Mouse (Mus musculus) liver (tissue): ENCODE measurements at regions not wholly inside any gene's neighbourhood (a gene's known extent, or its start where the extent isn't known, plus 50 kb on each side); places are given as distances from the start of the nearest gene placed in this dataset.
A peak's percentile ranks its signal among the peaks of the same experiment; 100 is the strongest.

Source experiments
- DNase-seq: peaks from one replicate; pipeline ENCODE4 v3.0.0-alpha.2; 2020; ENCODE audit warnings: mixed read lengths

DNA sequence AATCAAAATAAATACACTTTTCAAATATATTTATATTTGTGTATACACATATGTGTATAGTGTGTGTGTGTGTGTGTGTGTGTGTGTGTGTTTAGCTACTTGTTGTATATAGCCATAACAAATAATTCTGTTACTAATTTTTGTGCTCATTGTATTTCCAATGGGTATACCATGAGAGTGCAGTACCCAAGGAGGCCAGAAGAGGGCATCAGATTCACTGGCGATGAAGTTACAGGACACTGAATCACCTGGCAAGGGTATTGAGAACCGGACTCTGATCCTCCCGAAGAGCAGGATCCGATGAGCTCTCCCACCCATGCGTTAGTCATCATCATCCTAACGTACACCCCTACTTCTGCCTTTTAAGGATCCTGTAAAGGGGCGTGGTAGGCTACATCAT is 249.3 kb upstream of the Rpl38 start:
- DNase-seq = peak; percentile 28

DNA sequence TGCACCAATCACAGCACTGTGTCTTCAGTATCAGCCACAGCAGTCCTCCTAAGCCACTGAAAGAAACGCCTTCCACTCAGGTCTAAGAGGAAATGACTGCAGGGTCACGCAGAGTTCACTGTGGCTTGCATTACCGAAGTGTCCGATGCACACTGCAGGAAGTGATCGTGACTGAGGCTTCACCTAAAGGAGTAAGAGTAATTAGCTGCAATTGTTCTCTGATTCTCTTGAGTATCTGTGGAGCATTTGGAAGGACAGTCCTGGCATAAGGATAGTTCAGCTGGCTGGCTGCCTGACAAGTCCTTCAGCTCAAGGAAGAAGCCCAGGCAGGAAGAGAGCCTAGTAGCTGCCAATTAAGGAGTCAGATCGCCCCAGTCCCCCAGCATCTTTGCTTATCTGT is 252.2 kb upstream of the Rpl38 start:
- no peak for DNase-seq

DNA sequence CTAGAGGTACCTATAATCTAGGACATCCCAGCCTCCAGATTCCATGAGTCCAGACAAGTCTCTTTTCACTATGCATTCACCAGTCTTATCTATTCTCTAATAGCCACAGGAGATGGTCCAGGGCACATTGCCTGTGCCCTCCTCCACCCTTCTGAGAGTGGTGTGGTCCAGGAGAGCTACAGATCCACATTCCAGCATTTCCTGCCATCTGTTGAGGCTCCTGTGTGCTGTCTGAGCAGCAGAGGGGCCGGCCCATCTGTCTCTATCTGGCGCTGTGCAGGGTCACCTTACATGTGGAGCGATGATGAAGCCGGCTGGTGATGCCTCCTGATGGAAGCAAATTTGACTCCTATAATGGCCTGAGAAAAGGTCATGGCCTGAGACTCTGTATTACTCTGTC is 263.9 kb upstream of the Rpl38 start:
- no peak for DNase-seq

DNA sequence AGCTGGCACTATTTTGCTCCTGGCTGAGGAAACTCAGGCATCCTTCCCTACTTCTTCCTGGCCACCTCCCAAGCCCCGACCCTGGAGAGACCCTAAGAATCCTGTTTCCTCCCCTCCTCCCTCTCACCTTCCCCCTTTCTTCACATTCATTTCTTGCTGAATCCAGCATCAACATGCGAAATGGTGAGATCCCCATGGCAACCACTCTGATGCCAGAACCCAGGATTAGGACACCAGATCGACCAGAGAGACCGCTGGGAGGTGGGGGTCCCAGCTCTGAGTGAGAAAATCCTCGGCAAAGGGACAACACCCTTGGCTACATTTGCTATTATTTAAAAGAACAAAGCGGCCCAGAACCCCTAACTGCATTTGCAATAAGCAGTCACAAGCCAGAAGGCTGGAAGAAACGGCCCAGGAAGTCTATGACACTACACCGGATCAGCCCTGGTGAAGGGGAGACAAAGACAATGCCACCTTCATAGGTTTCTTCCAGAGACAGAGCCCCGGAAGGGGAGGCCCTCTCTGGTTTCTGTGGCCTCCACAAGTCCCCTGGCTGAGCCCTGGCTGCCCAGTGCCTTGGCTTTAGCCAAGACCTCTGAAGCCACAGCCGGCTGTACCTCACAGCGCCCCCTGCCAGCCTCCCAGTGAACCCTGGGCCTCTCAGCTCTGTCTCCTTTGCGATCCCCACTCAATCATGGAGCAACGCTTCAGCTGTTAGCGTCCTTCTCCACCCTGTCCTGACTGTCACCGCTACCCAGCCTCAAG is 265.6 kb upstream of the Rpl38 start:
- peak; percentile 28 for DNase-seq

DNA sequence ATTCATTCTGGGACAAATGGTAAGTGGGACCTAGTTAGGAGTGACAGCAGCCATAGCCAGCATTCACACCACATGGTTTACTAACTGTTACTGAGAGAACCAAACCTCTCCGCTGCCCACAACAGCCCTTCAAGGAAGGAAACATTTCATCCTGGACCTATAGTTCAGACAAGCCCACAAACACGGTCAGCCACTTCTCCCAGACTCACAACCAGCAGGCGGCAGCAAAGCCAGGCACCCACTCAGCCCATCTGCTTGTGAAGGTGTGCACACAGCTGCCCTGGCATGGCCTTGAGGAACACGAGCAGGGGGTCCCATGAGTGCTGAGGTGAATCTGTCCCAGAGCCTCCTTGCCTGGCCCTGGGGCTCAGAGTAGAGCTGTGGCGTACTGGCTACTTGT is 267.6 kb upstream of the Rpl38 start:
- DNase-seq = no peak

DNA sequence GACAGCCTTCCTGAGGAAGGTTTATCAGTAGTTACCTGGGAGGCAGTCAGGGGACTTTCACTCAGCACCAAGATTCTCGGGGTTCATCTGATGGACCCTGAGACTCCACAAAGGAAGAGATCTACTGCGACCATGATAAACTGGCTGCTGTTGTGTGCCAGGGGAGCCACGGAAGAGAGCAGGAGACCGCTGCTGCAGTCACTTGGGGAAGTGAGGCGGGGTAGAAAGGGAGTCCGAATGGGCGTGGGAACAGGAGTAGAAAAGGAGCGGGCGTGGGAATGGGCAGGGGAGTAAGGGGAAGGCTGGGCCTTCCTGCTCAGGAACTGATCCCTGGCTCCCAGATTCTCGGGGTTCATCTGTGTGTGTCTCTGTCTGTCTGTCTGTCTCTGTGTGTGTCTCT is 276.2 kb upstream of the Rpl38 start:
- DNase-seq = no peak

DNA sequence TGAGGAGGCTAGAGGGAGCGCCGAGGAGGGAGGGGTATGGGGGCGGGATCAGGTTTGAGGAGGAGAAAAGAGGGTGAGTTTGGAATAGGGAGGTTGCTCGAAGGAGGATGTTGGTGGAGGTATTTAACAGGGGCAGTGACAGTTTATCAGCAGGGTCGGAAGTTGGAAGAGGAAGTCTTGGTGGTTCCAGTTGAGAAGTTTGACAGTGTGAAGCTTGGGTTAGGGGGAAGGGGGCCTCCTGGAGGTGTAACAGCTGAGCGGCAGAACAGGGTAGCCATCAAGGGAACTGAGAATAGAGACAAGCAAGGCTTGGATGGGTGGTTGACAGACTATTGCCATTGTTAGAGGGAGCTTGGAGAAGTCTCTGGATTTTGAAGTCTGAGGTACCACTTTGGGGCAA is 276.8 kb upstream of the Rpl38 start:
- no peak for DNase-seq

DNA sequence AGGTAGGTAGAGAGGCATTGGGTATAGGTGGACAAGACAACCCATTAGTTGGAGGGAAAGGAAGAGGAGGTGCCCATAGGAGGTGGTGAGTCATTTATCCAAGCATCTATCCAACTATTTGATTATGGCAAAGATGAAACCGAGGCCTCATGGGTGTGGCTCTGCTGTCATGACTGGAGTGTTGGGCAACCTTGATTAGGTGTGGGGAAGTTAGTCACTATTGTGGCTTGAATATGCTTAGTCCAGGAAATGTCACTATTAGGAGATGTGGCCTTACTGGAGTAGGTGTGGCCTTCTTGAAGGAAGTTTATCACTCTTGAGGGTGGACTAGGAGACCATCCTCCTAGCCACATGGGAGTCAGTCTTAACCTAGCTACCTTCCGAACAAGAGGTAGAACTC is 281.2 kb upstream of the Rpl38 start:
- DNase-seq = no peak

DNA sequence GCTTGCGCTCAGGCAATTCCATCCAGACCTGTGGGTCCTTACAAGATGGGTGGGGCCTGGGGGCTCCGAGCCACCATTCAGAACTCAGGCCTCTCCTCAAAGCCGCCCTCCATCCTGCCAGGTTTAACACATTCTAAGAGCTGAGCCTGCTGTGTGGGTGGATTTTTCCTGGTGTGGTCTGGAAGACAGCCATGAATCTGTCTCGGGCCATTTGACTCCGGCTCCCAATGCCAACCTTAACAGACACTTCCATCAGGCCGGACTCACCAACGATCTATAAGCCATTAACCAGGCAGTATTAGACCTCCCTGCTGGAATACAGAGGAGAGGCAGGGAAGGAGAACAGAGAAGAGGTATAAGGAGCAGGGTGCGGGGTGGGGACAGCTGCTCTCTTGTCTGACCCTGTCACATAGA is 288.9 kb upstream of the Rpl38 start:
- no peak for DNase-seq

DNA sequence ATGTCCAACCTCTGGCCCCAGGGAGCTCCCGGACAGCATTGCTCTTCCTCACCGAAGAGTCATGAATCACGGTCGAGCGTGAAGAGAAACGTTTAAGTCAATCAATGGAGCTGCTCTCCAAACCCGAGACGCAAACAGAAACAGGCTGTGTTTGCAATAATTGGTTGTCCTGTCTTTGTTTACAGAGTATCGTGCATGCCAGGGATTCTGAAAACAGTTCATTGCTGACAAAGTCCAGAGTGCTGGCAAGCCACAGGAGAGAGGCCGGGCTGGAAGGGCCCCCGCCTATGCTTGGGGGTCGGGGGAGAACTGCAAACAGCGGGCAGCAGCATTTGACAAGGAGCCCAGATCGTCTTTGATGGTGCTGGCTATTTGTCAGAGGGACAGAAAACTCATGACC is 292.4 kb upstream of the Rpl38 start:
- DNase-seq = no peak

DNA sequence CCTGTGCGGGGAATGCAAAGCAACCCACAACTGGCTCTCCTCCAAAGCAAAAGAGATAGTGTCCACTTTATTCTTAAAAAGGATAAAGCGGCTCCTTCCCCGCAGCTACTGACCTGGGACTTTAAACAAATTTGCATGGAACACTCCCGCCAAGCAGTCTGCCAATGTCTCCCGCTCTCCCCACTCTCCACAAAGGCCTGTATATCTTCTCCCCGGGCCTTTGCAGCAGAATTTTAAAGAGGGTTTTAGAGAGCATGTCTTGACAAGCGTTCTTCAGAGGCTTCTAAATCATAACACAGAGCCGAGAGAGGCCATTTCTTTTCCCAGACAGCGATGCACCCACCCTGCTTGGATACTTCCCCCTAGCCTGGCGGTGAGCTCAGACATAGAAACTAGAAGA is 297.6 kb upstream of the Rpl38 start:
- no peak for DNase-seq

DNA sequence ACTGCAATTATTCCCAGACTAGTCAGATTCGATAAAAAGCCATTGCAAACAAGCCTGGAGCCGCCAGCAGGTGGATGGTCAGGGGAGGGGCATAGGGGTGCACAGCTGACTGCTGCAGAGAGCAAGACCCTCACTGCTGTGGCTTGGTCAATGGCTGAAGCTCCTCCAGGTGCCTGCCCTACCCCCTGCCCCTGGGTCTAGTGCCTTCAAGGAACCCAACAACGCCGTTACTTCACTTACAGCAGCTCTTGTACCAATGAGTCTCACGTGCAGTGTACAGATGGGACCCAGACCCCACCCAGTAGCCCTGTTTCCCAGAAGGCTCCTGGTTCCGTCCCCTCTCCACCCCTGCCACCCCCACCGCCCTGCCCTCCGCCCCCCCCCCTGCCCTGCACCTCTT is 300.5 kb upstream of the Rpl38 start:
- DNase-seq = no peak

DNA sequence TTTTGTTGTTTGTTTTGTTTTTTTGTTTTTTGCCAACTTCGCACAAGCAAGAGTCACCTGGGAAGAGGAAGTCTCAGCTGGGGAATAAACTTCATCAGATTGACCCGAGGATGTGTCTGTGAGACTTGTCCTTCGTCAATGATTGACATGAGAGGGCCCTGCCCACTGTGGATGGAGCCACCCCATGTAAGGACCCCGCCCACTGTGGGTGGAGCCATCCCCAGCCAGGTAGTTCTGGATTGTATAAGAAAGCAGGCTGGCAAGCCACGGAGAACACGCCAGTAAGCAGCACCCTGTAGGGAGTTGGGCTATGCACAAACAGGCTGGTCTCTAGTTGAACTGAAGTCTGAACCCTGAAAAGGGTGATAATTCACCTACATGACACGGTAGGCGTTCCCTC is 294.1 kb upstream of the Sdk2 start:
- no peak for DNase-seq

DNA sequence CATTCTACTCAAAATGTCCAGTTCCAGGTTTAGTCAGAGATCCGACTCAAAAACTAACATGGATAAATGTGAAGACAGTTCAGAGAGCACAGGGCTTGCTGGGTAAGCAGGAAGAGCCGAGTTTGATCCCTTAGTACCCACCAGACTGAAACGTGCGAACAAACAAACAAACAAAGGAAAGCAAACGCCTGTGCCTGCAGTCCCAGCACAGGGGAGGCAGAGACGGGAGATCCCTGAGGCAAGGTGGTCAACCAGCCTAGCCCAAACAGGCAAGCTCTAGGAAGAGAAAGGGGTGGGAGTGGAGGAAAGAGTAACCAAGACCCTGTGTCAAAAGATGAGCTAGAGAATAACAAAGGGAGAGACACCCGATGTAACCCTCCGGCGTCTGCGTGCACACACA is 293.5 kb upstream of the Sdk2 start:
- DNase-seq = no peak

DNA sequence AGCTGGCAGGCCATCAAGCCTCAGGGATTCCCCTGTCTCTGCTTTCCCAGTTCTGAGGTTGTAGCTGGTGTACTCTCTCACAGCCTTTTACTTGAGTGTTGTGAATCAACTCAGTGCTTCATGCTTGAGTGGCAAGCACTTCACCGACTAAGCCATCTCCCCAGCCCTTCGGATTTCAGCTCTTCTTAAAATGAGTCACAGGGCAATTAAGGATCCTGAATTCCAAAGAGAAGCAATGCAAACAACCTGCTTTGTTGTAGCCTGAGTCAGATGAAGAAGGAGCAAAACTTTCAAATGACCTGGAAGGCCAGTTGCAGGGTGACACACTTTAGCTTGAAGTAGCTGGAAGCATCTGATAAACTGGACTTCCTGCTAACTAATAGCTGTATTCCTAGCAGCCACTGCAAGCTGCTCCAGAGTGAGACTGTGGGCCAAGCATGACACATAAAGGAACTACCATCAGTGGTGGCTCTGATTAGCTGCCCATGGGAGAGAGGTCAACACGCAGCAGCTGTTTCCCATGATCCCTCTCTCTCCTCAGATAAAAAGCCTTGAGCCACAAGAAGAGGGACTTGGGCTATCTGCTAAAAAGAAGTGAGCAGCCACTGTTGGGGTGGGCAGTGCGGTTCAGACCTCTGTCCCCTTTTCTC is 285.4 kb upstream of the Sdk2 start:
- DNase-seq = no peak

DNA sequence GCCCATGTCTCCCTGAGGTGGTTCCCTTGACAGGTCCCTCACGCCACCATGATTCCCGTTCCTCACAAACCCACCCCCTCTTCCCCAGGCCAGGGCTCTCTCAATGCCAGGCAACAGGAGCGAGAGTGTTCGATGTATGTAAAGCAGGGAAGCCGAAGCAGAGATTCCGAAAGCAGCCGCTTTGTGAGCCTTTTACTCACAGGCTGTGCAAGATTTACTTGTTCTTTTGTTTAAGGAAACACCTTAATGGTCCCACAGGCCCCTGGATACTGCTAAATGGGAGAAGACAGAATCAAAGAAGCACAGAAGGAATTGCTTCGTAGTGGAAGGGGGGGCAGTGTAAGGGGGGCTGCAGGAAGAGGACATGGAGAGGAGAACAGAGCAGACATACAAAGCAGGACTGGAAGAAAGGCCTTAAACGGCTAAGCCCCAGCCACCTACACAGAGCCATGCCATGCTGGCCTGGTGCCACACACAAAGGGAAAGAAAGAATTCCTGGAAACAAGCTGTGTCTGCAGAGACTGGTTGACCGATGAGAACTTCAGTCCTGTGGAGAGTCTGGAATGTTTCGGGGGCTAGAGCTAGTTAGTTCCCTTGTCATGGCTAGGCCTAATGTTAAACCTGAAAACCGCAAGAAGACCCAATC is 270.1 kb upstream of the Sdk2 start:
- DNase-seq = no peak

DNA sequence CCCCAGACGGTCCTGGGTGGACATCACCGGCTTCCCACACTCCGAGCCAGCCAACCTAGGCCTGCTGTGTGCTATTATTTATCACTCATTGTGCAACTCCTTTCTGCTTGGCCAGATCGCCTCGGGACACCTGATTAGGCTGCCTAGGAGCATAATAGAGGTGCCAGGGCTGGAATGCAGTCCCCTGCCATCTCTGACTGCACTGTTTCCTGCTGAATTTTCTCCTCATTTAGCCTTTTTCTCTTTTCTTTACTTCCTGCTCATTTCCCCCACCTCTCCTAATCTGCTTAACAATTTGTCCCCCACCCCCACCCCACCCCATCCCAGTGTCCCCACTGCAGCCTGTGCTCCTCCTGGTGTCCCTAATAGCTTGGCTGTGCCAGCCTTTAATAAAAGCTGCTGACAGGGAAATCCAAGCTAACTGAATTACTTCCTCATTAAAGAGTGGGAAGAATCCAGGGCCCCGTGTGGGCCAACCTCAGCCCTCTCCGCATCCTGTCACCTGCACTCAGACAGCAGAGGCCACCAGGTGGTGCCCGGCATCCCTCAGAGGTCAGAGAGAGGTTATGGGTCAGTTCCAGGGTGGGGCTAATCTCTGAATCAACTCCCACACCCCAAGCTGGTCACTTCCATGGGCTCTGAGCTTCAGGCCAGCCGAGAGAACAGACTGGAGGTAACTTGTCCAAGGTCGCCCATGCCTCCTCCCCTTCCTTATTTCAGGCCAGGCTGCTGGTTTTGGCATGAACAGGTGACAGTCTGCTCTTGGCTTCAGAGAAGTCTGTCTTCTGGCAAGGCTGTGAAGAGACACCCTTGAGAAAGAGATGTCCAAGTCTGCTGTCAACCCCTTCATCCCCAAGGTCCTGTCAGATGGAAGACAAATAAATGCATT is 269.3 kb upstream of the Sdk2 start:
- DNase-seq = no peak

DNA sequence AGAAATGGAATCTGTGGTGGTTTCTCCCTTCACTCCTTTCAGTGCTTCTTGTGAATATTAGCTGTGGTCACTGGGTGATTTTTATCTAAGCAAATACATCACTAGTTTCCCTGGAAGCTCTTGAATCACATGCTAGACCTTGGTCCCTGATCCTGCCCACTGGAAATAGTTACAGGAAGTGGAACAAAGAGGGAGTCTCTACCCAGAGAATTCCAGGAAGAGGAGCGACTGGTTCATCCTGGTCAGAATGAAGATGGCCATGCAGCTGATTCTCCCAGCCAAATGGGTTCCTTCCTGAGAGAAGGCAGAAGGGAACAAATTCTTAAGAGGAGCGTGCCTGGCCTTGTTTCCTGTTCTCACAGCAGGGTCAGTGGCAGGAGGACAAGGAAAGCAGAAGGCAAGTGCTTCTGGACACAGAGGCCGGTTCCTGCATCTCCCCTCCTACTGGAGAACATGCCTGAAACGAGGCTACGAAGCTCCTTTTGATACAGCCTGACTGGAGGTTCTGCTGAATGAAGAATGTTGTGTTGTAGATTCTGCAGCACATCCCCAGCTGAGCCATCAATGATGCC is 264.8 kb upstream of the Sdk2 start:
- no peak for DNase-seq

DNA sequence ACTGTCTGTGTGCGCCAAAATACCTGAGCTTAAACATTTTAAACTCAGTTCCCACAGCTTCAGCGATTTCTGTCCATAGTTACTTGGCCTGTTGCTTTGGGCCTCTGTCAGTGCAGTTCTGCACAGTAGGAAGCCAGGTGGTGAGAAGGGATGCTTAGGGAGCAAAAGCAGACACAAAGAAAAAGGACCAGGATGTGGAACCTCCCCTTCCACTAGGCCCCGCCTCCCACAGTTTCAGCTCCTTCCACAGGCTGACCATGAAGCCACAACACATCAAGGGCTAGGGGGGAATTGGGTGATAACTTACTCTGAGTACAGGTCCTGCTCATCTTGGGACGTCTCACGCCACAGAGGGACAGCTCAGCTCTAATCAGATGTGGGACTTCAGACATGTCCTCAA is 263.5 kb upstream of the Sdk2 start:
- DNase-seq = no peak

DNA sequence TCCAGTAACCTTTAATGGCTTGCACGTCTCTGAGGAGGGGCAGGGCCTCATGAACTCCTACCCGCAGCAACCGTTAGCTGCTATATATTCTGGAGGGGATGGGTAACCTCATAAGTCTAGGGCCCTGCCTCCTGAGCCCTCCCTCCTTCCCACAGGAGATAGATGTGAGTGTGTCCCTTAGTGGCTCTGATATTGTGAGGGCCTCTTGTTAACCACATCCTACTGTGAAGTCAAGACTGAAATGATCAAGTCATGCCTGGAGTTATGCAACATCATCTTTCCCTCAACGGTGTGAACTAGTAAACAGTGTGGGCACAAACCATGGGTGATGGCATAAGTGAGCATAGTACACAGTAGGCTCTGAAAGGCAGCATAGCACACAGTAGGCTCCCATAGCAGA is 255.8 kb upstream of the Sdk2 start:
- DNase-seq = no peak

DNA sequence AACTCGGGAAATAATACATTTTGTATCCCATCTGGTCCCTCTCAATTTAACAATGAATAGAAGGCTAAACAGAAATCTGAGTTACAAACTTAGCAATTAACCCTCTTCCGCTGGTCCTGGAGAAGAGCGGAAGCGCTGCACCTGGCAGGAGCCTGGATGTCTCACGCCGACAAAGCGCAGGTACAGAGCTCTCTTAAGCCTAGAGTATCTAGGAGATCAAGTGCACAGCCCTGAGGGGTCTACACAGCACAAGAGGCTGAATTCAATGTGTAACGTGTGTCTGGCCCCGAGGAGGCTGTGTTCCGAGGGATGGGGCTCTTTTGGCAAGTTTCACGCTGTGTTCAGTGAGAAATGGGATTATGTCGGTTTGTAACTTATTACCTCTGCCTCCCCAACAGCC is 255.1 kb upstream of the Sdk2 start:
- no peak for DNase-seq

DNA sequence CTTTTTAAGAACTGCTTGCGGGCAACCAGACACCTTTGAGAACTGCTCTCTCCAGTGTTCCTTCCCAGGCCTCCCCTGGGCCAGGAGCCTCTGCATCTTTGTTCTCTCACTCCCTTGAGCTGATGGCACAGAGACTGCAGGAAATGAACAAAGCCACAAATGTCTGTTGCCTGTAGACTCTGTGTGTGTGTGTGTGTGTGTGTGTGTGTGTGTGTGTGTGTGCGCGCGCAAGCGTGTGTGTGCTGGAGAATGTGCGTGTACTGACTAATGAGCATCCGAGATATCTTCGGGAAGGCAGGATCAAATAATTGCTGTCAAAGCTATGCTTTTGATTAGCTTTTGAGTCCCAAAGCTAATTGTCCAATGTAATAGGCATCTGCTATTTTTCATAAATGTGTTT is 254.7 kb upstream of the Sdk2 start:
- DNase-seq = peak; percentile 13

DNA sequence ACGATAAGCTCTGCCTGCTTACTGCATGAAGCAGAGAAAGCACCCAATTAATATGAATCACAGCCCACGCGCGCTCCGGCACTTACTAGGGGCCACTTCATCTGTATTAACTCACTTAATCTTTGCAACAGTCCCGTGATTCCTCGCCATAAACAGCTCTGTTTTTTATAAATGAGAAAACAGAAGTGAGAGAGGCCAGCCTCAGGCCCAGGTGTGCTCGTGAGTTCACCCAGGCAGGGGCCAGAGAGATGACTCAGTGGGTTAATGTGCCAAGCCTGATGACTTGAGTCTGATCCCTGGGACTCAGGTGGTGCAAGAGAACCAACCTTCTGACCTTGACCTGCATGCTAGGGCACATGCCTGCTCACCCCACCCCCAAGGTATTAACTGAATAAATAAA is 248.4 kb upstream of the Sdk2 start:
- DNase-seq = no peak
